Mouse (Mus musculus) heart, postnatal 14 days (tissue): ENCODE results near the gene 1700015G11Rik. TPM values are rescaled to one million over a fixed set of nuclear protein-coding genes. Genes with fewer than 3 reads are reported as not detected.
A peak's percentile ranks its signal among the peaks of the same experiment; 100 is the strongest.

Experiments
- DNase-seq, 2 experiments: peaks; one replicate each; pipeline ENCODE4 v3.0.0; 2021 to 2022
- intact Hi-C: fragments of 180-260 bp; cut with DNase I; formaldehyde crosslinking; loops from one replicate; pipeline ENCODE4 v1.15.1; 2025
- long read RNA-seq, 2 experiments: library from polyadenylated mRNA; stranded (forward); transcript quantifications; one replicate each; pipeline ENCODE4 v2.0.0; 2021
- total RNA-seq, 2 experiments: library from RNA; stranded (reverse); gene quantifications; 2 replicates each; pipeline ENCODE4 v1.2.3; 2021

The 1700015G11Rik gene
- total RNA-seq, result not detected
- long read RNA-seq, experiment 1, result 0 reads
- long read RNA-seq, experiment 2, result 0 reads

- no peak for DNase-seq
- intact Hi-C loops, result no loop called here
These were observed at the start of gene 1700015G11Rik for GRCm38 (mm10) chr7:52015628-52016027. Gene 1700015G11Rik (minus strand): TSS chr7:52015728.

DNA sequence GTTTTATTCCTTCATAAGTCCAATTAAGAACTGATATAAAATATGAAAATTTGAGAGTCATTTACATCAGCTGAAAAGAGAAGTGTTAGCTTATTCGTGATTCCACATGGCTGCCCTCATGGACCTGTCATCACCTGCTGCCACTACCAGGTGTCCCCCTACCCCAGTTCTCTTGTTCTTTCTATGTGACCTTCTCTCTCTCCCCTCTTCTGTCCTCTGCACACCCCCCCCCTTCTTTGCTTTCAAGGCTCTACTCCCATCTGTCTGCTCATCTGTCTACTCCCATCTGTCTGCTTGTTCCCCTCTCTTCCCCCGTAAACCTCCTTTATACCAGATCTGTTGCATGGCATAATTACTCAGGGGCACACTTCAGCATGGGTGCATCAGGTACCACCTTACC lies 41.4 kb upstream of the 1700015G11Rik start:
- intact Hi-C loops, result no loop called here
- no peak for DNase-seq

DNA sequence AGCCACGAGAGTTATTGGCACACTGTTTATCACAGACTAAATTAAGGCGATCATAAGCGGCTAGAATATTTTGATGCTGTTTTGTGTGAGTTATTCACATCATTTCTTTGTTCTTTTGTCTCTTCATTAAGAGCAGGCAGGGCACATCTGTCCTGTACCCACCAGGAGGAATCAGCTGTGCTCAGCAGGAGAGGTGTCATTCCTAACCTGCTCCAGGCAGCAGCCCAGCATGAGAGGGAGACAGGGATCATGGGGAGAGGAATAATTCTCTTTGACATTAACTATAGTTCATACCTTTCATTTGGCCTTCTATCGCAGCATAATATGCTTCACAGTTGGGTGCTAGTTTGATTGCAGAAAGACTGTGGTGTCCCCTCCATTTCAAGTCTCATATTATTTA lies 40.7 kb upstream of the 1700015G11Rik start:
- intact Hi-C loops, result no loop called here
- DNase-seq, result no peak

DNA sequence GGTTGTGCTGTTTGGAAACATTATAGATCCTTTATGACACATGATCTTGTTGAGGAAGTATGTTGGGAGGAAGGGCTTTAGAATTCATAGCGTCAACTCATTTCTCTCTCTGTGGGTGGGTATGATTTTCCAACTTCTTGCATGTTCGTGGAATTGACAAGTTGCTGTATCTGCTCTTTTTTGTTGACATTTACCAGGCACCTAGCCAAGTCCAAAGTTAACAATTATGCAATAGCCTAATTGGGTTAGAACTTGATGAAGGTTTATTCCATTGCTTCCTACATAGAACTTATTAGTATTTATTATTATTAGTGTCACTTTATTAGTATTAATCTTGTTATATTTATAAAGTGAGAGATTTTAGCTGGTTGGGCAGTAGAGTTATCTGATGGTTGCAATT lies 40.3 kb upstream of the 1700015G11Rik start:
- intact Hi-C loops, result no loop called here
- no peak for DNase-seq

DNA sequence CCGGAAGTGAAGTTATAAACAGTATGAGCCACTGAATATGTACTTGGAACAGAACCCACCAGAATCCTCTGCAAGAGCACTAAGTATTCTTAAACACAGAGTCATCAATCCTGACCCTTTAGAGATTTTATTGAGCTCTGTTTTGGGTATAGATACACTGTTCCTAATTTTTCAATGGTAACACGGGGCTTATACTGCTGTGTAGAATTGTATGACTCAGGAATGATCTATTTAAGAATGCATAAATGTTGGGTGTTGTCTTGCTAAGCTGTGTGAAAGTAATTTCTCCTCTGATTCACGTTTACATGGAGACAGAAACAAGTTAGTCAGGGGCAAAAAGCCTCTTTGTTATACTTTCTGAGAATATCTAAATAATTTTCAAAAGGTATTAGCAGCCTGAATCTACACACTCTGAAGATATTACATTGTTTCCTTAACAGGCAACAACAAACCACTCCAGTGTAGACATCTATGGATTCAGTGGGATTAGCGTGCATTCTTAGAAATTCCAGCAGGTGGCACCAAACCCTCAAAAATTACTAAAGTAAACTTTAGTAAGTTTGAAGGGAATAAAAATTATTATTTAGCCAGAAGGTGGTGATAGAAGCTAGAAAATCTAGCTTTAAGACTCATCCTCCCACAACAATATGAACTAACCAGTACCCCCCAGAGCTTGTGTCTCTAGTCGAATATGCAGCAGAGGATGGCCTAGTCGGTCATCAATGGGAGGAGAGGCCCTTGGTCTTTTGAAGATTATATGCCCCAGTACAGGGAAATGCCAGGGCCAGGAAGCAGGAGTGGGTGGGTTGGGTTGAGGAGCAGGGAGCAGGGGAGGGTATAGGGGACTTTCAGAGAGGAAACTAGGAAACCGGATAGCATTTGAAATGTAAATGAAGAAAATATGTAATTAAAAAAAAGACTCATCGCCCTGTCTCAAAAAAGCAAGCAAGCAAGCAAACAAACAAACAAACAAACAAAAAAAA lies 22.4 kb upstream of the 1700015G11Rik start:
- DNase-seq, result peak; percentile 2 to 39
- intact Hi-C loops, result no loop called here

DNA sequence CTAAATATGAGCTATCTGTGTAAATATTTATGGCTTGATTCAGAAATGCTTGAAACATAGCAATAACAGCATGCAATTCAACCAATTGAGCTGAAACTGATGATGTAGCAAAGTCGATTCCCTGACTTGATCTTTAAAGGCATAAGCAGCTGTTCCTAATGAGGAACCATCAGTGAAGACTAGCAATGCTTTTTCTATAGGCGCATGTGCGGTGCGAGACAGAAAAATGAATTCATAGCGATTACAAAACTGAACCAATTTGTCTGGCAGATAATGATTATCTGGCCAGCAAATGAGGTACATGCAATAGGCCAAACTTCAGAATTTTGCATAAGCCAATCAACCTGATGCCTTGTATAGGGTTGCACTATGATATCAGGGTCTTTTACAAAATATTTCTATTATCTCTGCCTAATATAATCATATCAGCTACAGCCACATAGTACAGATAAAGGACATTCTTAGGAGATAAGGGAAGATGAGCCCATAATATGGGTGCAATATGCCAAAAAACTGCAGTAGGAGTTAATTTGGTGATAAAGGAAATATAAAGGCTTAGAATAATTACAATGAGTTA lies 8.6 kb upstream of the 1700015G11Rik start:
- no peak for DNase-seq

GRCm38 (mm10) chr7:52022039-52022438 lies 6.5 kb upstream of the 1700015G11Rik start:
- DNase-seq, result no peak
- intact Hi-C loops, result no loop called here

More for the DNA sequence above, 8.6 kb upstream of the 1700015G11Rik start:
- intact Hi-C loops, result no loop called here

- intact Hi-C loops, result no loop called here
- DNase-seq, result no peak
These were observed 348 bp downstream of the 1700015G11Rik start for GRCm38 (mm10) chr7:52015180-52015579.

- intact Hi-C loops, result no loop called here
- no peak for DNase-seq
These were observed 2.1 kb downstream of the 1700015G11Rik start for GRCm38 (mm10) chr7:52013457-52013856.

DNA sequence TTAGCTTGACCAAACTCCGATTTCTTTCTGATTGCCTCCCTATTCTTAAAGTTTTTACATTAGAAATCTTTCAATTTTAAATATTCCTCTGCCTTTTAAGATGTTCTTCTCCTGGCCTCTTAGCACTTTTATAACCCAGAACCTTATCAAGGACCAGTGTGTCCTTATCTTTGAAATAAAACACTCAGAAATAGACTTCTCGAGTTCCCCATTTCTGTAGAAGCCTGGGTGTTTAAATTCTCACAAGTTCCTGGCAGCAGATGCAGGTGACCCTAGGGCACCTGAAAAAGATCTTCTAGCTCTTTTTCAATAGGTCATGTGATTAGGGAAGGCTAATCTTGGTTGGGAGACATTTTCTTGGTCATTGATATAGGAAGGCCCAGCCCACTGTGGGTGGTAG lies 8.4 kb downstream of the 1700015G11Rik start:
- intact Hi-C loops, result no loop called here
- no peak for DNase-seq

- DNase-seq, result no peak
- intact Hi-C loops, result no loop called here
These were observed 9.3 kb downstream of the 1700015G11Rik start for GRCm38 (mm10) chr7:52006296-52006630.

DNA sequence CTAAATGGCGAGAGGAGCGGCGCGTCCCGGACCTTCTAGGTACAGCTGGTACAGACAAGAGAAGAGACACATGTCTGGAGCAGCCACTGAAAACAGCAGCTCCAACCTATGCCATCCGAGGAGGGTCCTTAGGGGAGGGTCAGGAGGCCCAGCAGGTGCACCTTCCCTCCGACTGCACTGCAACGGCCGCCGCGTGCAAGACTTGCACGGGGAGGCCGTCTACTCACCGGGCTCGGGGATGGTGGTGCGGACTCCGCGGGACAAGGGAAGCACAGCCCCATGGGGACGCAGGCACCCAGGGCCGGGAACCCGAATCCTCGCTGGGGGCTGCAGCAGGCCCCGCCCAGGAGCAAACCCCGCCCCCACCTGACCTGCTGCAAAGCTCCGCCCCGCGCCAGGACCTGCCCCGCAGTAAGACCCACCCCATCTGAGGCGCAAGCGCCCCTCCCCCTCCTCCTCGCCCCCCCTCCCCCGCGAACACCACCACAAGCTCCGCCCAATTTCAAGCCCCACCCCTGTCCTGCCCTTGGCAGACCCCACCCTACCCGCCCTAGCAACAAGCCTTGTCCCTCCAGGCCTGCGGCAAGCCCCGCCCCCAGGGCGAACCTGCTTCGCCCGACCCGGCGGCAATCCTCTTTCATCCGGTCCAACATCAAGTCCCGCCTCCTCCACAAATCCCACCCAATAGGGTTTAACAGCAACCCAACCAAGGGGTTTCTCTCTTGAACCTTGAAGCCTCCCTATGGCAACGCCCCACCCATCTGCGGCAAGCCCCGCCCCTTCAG lies 9.8 kb downstream of the 1700015G11Rik start, which contains the start of gene Svip:
Gene Svip (minus strand): TSS at position 508 of the 785 bp plus-strand sequence.
- DNase-seq, result peak; percentile 71 to 81
- intact Hi-C loops, result no loop called here

- intact Hi-C loops, result no loop called here
- DNase-seq, result no peak
These were observed 24.5 kb downstream of the 1700015G11Rik start for GRCm38 (mm10) chr7:51991020-51991419.

GRCm38 (mm10) chr7:51986909-51987308 lies 28.6 kb downstream of the 1700015G11Rik start:
- intact Hi-C loops, result no loop called here
- no peak for DNase-seq

- DNase-seq, result no peak
- intact Hi-C loops, result no loop called here
These were observed 29.8 kb downstream of the 1700015G11Rik start for GRCm38 (mm10) chr7:51985763-51986162.

- intact Hi-C loops, result no loop called here
- DNase-seq, result no peak
These were observed 33.2 kb downstream of the 1700015G11Rik start for GRCm38 (mm10) chr7:51982303-51982702.

DNA sequence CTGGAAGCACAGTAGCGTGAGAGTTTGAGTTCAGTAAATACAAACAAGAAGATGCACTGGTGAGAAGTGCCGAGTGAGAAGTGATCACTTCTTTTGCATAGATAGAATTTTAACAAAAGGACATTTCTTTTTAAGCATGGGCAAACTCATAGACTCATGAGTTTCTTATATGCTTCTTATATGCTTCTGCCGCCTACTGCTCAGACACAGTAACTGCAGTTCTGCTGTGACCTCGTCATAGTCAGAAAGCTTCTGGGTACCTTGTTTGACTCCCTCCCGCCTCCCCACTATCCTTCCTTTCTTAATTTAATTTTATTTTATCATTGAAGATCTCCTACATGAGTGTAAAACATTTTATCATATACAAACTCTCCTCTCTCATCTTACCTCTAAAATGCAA lies 36.3 kb downstream of the 1700015G11Rik start:
- DNase-seq, result peak in 1 of 2 experiments; percentile 18
- intact Hi-C loops, result no loop called here

DNA sequence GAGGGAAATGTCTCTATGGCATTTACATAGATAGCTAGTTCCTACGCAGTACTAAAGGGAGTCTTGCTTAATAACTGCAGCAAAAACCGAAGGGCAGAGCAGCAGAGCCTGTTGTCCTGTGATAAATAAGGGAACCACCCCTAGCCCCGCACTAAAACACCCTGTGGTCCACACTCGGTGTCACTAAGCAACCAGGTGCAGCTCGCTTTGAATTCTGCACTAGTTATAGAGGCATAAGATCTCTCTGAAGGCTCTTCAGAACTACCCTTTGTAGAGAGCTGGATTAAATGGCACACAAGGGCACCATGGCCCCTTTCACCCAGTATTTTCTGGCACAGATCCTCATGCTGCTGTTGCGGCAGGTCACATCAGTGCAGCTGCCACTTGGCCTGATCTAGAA lies 40.3 kb downstream of the 1700015G11Rik start:
- DNase-seq, result peak in 1 of 2 experiments; percentile 1
- intact Hi-C loops, result no loop called here

GRCm38 (mm10) chr7:51973526-51973925 lies 42.0 kb downstream of the 1700015G11Rik start:
- DNase-seq, result no peak
- intact Hi-C loops, result loop anchor here (5.0 kb wide), 1 partner anchor 111 kb away; the partner anchor contains the start of genes Fancf and Gas2

- intact Hi-C loops, result loop anchor here (5.0 kb wide), 1 partner anchor 111 kb away; the partner anchor contains the start of genes Fancf and Gas2
- DNase-seq, result no peak
These were observed 42.4 kb downstream of the 1700015G11Rik start for GRCm38 (mm10) chr7:51973091-51973490.
